Mouse (Mus musculus): ENCODE results near the gene Tmem9b.

GRCm38 (mm10) chr7:109704016-109704377 is 48.7 kb downstream of the Tmem9b start:
- TF ChIP-seq CTCF (IDR thresholded peaks at IDR 0.05; ENCODE audit: low read depth) (no peak), EP300 (IDR thresholded peaks at IDR 0.05; ENCODE audit: low read depth) (no peak)
